Comparison of ENCODE assay signal across 9 mouse cellular contexts in the genomic region with DNA sequence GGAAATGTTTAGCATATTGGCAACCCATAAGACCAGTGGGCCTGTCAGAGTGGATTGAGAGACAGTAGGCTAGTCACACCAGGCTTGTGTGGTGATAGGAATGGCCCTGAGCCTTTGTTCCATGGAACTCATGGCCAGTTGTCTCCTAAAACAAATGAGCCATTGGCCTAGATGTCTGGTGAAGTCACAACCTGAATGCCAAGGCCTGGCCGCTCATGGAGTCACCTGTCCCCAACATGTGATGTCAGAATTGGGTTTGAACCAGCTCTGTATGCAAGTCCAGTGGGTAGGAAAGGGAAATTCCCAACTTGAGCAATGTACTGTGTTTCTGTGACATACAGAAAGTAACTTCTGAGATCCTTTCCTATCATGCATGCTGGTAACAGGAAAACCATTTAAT.
"Had no signal": no experiment of that assay in that cellular context is flagged by ENCODE, and none has a peak within 500 bp of the region (broad histone marks: within the 10 kb centered on the region; RNA-seq: fewer than 3 reads in every experiment).

No protein-coding gene starts in this region.

- H3K4me2 ChIP-seq: limb, embryonic 15.5 days; midbrain, embryonic 13.5 days had no signal

- H3K9ac ChIP-seq: limb, embryonic 15.5 days; liver, embryonic 14.5 days; midbrain, embryonic 13.5 days had no signal

- H3K36me3 ChIP-seq: limb, embryonic 15.5 days; midbrain, embryonic 13.5 days had no signal

- H3K27me3 ChIP-seq: limb, embryonic 15.5 days; midbrain, embryonic 13.5 days had no signal

- DNase-seq: kidney, adult 8-10 months; kidney, postnatal 25 days; lung, adult 18-20 months; right cerebral cortex, postnatal 14 days; thymus, postnatal 4 days had no signal

- H3K27ac ChIP-seq: left cerebral cortex, adult 2 months; liver, embryonic 14.5 days; midbrain, embryonic 13.5 days had no signal

- H3K4me3 ChIP-seq: left cerebral cortex, adult 2 months; limb, embryonic 15.5 days; midbrain, embryonic 13.5 days had no signal

- ATAC-seq: midbrain, embryonic 13.5 days had no signal

- H3K9me3 ChIP-seq: limb, embryonic 15.5 days; midbrain, embryonic 13.5 days had no signal
